Mouse (Mus musculus): Measurements from ENCODE around the gene Mypn. TPM values are rescaled to one million over a fixed set of nuclear protein-coding genes. Genes with fewer than 3 reads are reported as not detected.

The Mypn gene
- total RNA-seq, 2 experiments from 2014 or later: 94.1 to 106 TPM

- peak in 1 of 2 experiments; percentile 43 for DNase-seq
Measured at GRCm38 (mm10) chr10:63113027-63113604, 90.6 kb downstream of the Mypn start.

- DNase-seq: no peak
Measured at GRCm38 (mm10) chr10:63100657-63101056, 103.1 kb downstream of the Mypn start.

DNA sequence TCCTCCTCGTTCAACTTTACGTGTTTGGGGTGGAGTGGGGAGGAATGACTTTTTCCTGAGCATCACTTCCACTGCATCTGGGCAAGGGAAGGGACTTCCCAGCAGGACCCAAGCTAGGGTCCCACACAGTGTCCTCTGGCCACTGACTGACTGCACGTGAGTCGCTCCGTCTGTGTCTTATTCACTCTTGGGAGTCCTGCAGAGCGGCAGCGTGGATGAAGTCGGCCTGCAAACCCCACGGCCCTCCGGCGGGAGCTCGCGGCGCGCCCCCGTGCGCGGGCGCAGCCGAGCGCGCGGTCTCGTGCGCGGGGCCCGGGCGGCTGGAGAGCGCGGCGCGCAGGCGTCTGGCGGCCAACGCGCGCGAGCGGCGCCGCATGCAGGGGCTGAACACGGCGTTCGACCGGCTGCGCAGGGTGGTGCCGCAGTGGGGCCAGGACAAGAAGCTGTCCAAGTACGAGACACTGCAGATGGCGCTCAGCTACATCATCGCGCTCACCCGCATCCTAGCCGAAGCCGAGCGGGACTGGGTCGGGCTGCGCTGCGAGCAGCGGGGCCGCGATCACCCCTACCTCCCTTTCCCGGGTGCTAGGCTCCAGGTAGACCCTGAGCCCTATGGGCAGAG lies 103.7 kb downstream of the Mypn start:
- DNase-seq: peak; percentile 23 to 26

- DNase-seq: no peak
Measured at GRCm38 (mm10) chr10:63099521-63099920, 104.2 kb downstream of the Mypn start, which contains the start of gene Atoh7. Gene Atoh7 (plus strand): TSS chr10:63099651.

- DNase-seq: no peak
Measured at GRCm38 (mm10) chr10:63098191-63098590, 105.6 kb downstream of the Mypn start.

GRCm38 (mm10) chr10:63096757-63097156 lies 107.0 kb downstream of the Mypn start:
- DNase-seq: no peak

GRCm38 (mm10) chr10:63092616-63093550 lies 110.9 kb downstream of the Mypn start:
- DNase-seq: no peak

DNA sequence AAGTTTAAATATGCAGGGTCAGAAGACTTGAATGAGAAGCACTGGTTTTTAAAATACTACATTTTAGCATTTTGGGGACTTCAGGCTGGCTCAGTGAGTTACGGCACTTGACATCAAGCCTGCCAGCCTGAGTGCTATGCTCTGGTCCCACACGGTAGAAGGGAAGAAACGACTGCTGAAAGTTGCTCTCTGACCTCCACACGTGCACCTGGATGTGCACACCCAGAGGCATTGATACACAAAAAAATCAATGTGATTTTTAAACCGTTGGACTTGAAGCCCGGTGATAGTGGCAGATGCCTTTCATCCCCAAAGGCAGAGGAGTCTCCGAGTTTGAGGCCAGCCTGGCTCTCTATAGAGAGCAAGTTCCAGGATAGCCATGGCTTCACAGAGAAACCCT lies 111.8 kb downstream of the Mypn start:
- DNase-seq: no peak

GRCm38 (mm10) chr10:63089758-63090571 lies 113.8 kb downstream of the Mypn start:
- peak in 1 of 2 experiments; percentile 13 for DNase-seq

GRCm38 (mm10) chr10:63089103-63089757 lies 114.5 kb downstream of the Mypn start:
- no peak for DNase-seq

- DNase-seq: no peak
Measured at GRCm38 (mm10) chr10:63086304-63086703, 117.4 kb downstream of the Mypn start.

GRCm38 (mm10) chr10:63065988-63066387 lies 137.8 kb downstream of the Mypn start:
- peak; percentile 79 to 86 for DNase-seq

Other genes with a start within 250 kb of the Mypn start
- gene Rufy2, start 223.7 kb downstream of the Mypn start, total RNA-seq (2021): 1 to 10 TPM; 6.8 to 7.0 TPM
- gene Hnrnph3, start 179.7 kb downstream of the Mypn start, total RNA-seq (2021): 10 to 100 TPM; 32.9 to 35.7 TPM
- 10 to 100 TPM; 10.3 to 12.2 TPM for gene Pbld2, start 179.6 kb downstream of the Mypn start, total RNA-seq (2021)
- gene Pbld1, start 143.8 kb downstream of the Mypn start, total RNA-seq (2021): 1 to 10 TPM; 1.0 to 3.3 TPM
- not detected for gene Atoh7, start 104.3 kb downstream of the Mypn start, total RNA-seq (2021)
- 10 to 100 TPM; 33.5 to 36.3 TPM for gene Herc4, start 39.9 kb upstream of the Mypn start, total RNA-seq (2021)
- 10 to 100 TPM; 10.0 to 12.5 TPM for gene Sirt1, start 177.8 kb upstream of the Mypn start, total RNA-seq (2021)
- gene Dnajc12, start 178.5 kb upstream of the Mypn start, total RNA-seq (2021): 10 to 100 TPM; 14.2 to 15.5 TPM
- not detected for gene Gm7075, start 217.8 kb upstream of the Mypn start, total RNA-seq (2021)
- 10 to 100 TPM; 50.1 to 53.2 TPM for gene Ctnna3, start 226.1 kb upstream of the Mypn start, total RNA-seq (2021)